Mouse (Mus musculus) forebrain, embryonic 16.5 days (tissue): Measurements from ENCODE around the gene Gon7. TPM values are rescaled to one million over a fixed set of nuclear protein-coding genes. Genes with fewer than 3 reads are reported as not detected.

Experiments
- ATAC-seq: fragments of 200-750 bp; cut with Nextera tagmentation; 2 replicates; pipeline ENCODE4 v1.8.0; 2017; ENCODE audit warnings: mild to moderate bottlenecking, moderate library complexity
- H3K27ac ChIP-seq: fragments of 300-500 bp; sonication (generic); 2 replicates; pipeline ENCODE4 v1.5.1; 2014; ENCODE audit warnings: low read length, control low read depth
- H3K27me3 ChIP-seq: fragments of 300-500 bp; sonication (generic); replicated peaks from 2 replicates; pipeline ENCODE4 v1.6.1; 2014; ENCODE audit warnings: low read length; ENCODE audit not compliant: control insufficient read depth, insufficient read depth
- H3K36me3 ChIP-seq: fragments of 300-500 bp; sonication (generic); 2 replicates; pipeline ENCODE4 v1.6.1; 2014; ENCODE audit not compliant: control insufficient read depth, insufficient read depth
- H3K4me1 ChIP-seq: fragments of 300-500 bp; sonication (generic); replicated peaks from 2 replicates; pipeline ENCODE4 v1.6.1; 2014; ENCODE audit warnings: low read length; ENCODE audit not compliant: control insufficient read depth, insufficient read depth
- H3K4me2 ChIP-seq: fragments of 300-500 bp; sonication (generic); 2 replicates; pipeline ENCODE4 v1.6.1; 2014; ENCODE audit warnings: mild to moderate bottlenecking, low read length, control low read depth
- H3K4me3 ChIP-seq: fragments of 300-500 bp; sonication (generic); replicated peaks from 2 replicates; pipeline ENCODE4 v1.5.1; 2014; ENCODE audit warnings: mild to moderate bottlenecking, low read length, control low read depth
- H3K9ac ChIP-seq: fragments of 300-500 bp; sonication (generic); replicated peaks from 2 replicates; pipeline ENCODE4 v1.6.1; 2014; ENCODE audit warnings: low read depth, low read length, control low read depth
- H3K9me3 ChIP-seq: fragments of 300-500 bp; sonication (generic); 2 replicates; pipeline ENCODE4 v1.6.1; 2016; ENCODE audit warnings: low read length; ENCODE audit not compliant: control insufficient read depth
- WGBS: fragments of 180-500 bp; shearing (Covaris S2); extraction: QIAGEN DNeasy Blood & Tissue Kit; methylation state at CpG from one replicate; pipeline ENCODE4 v1.1.7; 2014; 5-methylcytosine and 5-hydroxymethylcytosine counted together
- polyA plus RNA-seq: library from polyadenylated mRNA; unstranded; fragments of >200 nt; fragmentation: Nextera tagmentation; extraction: Ambion mirVana; gene quantifications from 2 replicates; pipeline ENCODE4 v1.2.1, GENCODE M21; 2015

Gene Gon7
- 43.6 and 50.0 TPM in 2 replicates for polyA plus RNA-seq

- Histone ChIP-seq H3K4me2 (peak within 1 kb of the TSS; percentile 98), H3K27ac (peak within 1 kb of the TSS; percentile 89), H3K27me3 (no peaks in the 10 kb centered on the region), H3K9ac (peak within 1 kb of the TSS; percentile 80), H3K36me3 (peaks cover 5% of the 10 kb centered on the region; the same call in 1 of the 2 replicates), H3K9me3 (no peaks in the 10 kb centered on the region), H3K4me1 (peaks cover 27% of the 10 kb centered on the region), H3K4me3 (peak within 1 kb of the TSS; percentile 91)
- under 1% methylated on average over 69 of the region's 73 CpGs for WGBS
- ATAC-seq, result peak; percentile 98
Measured at GRCm38 (mm10) chr12:102757689-102758402, at the start of gene Gon7, which contains the start of the genes Gm28051 and Ubr7. Gon7 (minus strand) TSS chr12:102757803. Gm28051 (minus strand) TSS chr12:102757765. Ubr7 (plus strand) TSS chr12:102757967.

- ATAC-seq, result no peak
- Histone ChIP-seq H3K36me3 (peaks cover 2% of the 10 kb centered on the region; the same call in 1 of the 2 replicates), H3K4me3 (no peak overlapping the region), H3K4me2 (no peak overlapping the region), H3K9me3 (no peaks in the 10 kb centered on the region), H3K27me3 (no peaks in the 10 kb centered on the region), H3K27ac (no peak overlapping the region), H3K4me1 (no peaks in the 10 kb centered on the region), H3K9ac (no peak overlapping the region)
- 98% methylated on average over 2 of the region's 2 CpGs for WGBS
Measured at GRCm38 (mm10) chr12:102799528-102799927, 41.9 kb upstream of the Gon7 start.

- ATAC-seq, result no peak
- H3K9ac ChIP-seq, result no peak overlapping the region
- H3K9me3 ChIP-seq, result no peaks in the 10 kb centered on the region
- H3K27ac ChIP-seq, result no peak overlapping the region
- no peaks in the 10 kb centered on the region for H3K27me3 ChIP-seq
- H3K4me2 ChIP-seq, result no peak overlapping the region
- H3K36me3 ChIP-seq, result peaks cover 34% of the 10 kb centered on the region
- no peak overlapping the region for H3K4me3 ChIP-seq
- H3K4me1 ChIP-seq, result no peaks in the 10 kb centered on the region
- 91% methylated on average over 7 of the region's 7 CpGs for WGBS
Measured at GRCm38 (mm10) chr12:102787927-102788326, 30.3 kb upstream of the Gon7 start.

- Histone ChIP-seq H3K27ac (no peak overlapping the region), H3K4me2 (no peak overlapping the region), H3K27me3 (no peaks in the 10 kb centered on the region), H3K4me1 (no peaks in the 10 kb centered on the region), H3K4me3 (no peak overlapping the region), H3K9ac (no peak overlapping the region), H3K9me3 (no peaks in the 10 kb centered on the region), H3K36me3 (peaks cover 31% of the 10 kb centered on the region)
- 81% methylated on average over 5 of the region's 5 CpGs for WGBS
- ATAC-seq, result no peak
Measured at GRCm38 (mm10) chr12:102785593-102785985, 28.0 kb upstream of the Gon7 start.

GRCm38 (mm10) chr12:102784899-102785592, 27.4 kb upstream of the Gon7 start:
- H3K4me3 ChIP-seq, result no peak overlapping the region
- no peaks in the 10 kb centered on the region for H3K9me3 ChIP-seq
- H3K4me1 ChIP-seq, result no peaks in the 10 kb centered on the region
- H3K27ac ChIP-seq, result no peak overlapping the region
- no peak overlapping the region for H3K9ac ChIP-seq
- no peaks in the 10 kb centered on the region for H3K27me3 ChIP-seq
- no peak overlapping the region for H3K4me2 ChIP-seq
- H3K36me3 ChIP-seq, result peaks cover 26% of the 10 kb centered on the region
- 94% methylated on average over 19 of the region's 19 CpGs for WGBS
- ATAC-seq, result no peak

- Histone ChIP-seq H3K4me2 (no peak overlapping the region), H3K27ac (no peak overlapping the region), H3K4me3 (no peak overlapping the region), H3K9ac (no peak overlapping the region), H3K36me3 (peaks cover 18% of the 10 kb centered on the region; the same call in 1 of the 2 replicates), H3K4me1 (no peaks in the 10 kb centered on the region), H3K27me3 (no peaks in the 10 kb centered on the region), H3K9me3 (no peaks in the 10 kb centered on the region)
- 96% methylated on average over 5 of the region's 5 CpGs for WGBS
- no peak for ATAC-seq
Measured at GRCm38 (mm10) chr12:102782841-102783240, 25.2 kb upstream of the Gon7 start.

GRCm38 (mm10) chr12:102779452-102779851, 21.8 kb upstream of the Gon7 start:
- Histone ChIP-seq H3K27ac (no peak overlapping the region), H3K4me2 (no peak overlapping the region), H3K4me3 (no peak overlapping the region), H3K4me1 (no peaks in the 10 kb centered on the region), H3K27me3 (no peaks in the 10 kb centered on the region), H3K36me3 (peaks cover 11% of the 10 kb centered on the region), H3K9me3 (no peaks in the 10 kb centered on the region), H3K9ac (no peak overlapping the region)
- no peak for ATAC-seq
- 59% methylated on average over 3 of the region's 3 CpGs for WGBS

GRCm38 (mm10) chr12:102778151-102778550, 20.5 kb upstream of the Gon7 start:
- H3K36me3 ChIP-seq, result peaks cover 15% of the 10 kb centered on the region

GRCm38 (mm10) chr12:102776035-102776434, 18.4 kb upstream of the Gon7 start:
- Histone ChIP-seq H3K9me3 (peaks cover 3% of the 10 kb centered on the region; the same call in 1 of the 2 replicates), H3K4me3 (no peak overlapping the region), H3K4me2 (no peak overlapping the region), H3K4me1 (no peaks in the 10 kb centered on the region), H3K27ac (no peak overlapping the region), H3K27me3 (no peaks in the 10 kb centered on the region), H3K9ac (no peak overlapping the region), H3K36me3 (peaks cover 28% of the 10 kb centered on the region)
- WGBS, result 90% methylated on average over 14 of the region's 14 CpGs
- no peak for ATAC-seq

More at GRCm38 (mm10) chr12:102778151-102778550, 20.5 kb upstream of the Gon7 start:
- H3K4me1 ChIP-seq, result no peaks in the 10 kb centered on the region
- H3K27ac ChIP-seq, result no peak overlapping the region
- no peak overlapping the region for H3K4me3 ChIP-seq
- 85% methylated on average over 5 of the region's 5 CpGs for WGBS
- no peak overlapping the region for H3K9ac ChIP-seq
- no peaks in the 10 kb centered on the region for H3K9me3 ChIP-seq
- no peak for ATAC-seq
- no peaks in the 10 kb centered on the region for H3K27me3 ChIP-seq
- H3K4me2 ChIP-seq, result no peak overlapping the region
